Mouse (Mus musculus) liver, embryonic 14.5 days (tissue): ENCODE results near the gene Pax3.

Experiments used
- CTCF ChIP-seq: IDR thresholded peaks from 2 replicates; pipeline ENCODE4 v1.5.1; 2016; ENCODE audit warnings: antibody characterized with exemption, low read depth, control low read depth
- EP300 ChIP-seq: IDR thresholded peaks from 2 replicates; pipeline ENCODE4 v1.6.1; 2016; ENCODE audit warnings: antibody characterized with exemption, low read depth

DNA sequence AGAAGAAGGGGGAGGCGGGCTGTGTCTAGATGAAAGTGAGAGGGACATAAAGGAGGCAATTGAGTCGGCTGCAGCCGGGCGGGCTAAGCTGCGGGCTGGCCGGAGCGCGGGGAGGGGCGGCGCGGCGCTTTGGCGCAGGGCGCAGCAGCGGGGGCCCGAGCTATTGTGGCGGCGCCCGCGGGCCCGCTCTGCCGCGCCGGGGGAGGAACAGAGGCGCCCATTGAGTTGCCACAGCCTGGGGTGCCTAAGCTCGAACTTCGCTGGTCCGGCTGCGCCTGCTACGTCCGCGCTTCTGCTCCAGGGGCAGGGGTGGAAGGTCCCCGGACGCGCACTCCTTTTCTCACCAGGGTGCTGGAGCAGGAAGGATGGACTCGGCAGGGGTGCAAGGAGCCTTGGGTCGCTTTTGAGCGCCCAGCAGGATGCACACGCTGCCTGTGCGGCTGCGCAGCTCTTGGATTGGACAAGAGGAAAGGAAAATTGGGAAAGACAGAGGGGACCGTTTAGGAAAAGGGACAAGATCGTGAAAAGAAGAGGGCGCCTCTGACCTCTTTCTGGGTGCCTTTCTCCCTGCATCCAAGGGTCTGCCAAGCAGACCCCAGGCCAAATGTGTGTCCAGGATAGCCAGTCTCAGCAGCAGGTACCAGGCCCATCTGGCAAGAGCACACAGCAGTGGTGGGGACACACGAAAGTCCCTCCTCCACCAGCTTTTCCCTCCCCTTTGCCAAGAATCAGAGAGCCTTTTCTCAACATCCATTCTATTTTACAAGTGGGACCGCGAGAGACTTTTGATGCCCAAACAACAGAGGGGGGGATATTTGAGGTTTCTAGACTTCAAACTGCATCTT is 7.2 kb downstream of the Pax3 start:
- no peak for TF ChIP-seq CTCF
- no peak for TF ChIP-seq EP300
